Mouse (Mus musculus): ENCODE results near the gene Nfib.

Gene Nfib

DNA sequence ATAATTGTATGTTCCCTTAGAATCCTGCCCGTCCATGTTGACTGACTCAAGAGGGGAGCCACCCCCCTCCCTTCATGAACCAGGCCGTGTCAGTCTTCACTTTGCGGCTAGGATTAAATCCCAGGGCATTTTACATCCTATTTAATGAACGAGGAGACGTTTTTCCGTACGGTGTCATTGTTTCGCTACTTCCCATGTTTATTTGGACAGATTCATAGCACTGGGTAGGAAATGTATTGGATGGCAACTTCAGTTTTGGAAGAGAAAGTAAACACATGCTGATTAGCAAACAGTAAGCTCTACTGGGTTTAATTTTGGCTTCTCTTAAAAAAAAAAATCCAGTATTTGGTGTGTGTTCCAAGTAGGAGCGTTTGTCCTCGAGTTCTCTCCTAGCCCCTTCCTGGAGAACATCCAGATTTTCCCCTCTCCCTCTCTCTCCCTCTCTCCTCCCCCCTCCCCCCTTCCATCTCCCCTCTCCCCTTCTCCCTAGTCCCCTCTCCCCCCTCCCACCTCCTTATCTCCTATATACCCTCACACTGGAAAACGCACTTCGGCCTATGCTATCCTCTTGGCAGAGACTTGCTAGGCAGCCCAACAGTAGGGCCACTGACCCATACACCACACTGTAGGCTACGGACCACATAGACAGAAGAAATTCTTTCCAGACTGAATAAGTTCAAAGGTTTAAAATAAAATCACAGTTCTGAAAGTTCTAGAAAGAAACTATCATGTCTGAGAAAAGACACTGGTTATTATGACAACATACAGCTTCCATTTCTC, 271.4 kb downstream of the Nfib start:
- in situ Hi-C loops (cut with MboI, MseI), result no loop called here

GRCm38 (mm10) chr4:82431831-82432230, 273.7 kb downstream of the Nfib start:
- in situ Hi-C loops (cut with MboI, MseI), result no loop called here

- in situ Hi-C loops (cut with MboI, MseI), result no loop called here
Observed at GRCm38 (mm10) chr4:82430802-82431201, 274.7 kb downstream of the Nfib start.

GRCm38 (mm10) chr4:82426224-82426623, 279.3 kb downstream of the Nfib start:
- in situ Hi-C loops (cut with MboI, MseI), result no loop called here

DNA sequence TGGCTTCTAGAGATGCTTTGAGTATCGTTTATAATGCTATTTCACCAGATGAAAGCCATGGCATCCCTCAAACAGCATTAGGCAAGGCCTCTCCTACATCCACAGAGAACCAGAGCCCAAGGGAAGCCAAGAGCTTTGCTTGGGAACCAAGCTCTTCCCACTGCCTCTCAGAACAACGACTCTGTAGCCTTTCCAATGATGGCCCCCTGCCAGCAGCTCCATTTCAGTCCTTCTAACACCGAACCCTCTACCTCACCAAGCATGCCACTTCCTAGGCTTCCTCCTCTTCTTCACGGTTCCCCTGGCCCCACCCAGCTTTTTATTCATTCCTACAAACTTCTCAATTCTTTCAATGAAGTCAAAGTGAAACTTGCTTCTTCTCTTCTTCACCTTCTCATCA, 287.3 kb downstream of the Nfib start:
- in situ Hi-C loops (cut with MboI, MseI), result loop anchor here (5.0 kb wide), 1 partner anchor 456 kb away; no protein-coding TSS in a partner anchor

- in situ Hi-C loops (cut with MboI, MseI), result loop anchor here (5.0 kb wide), 1 partner anchor 454 kb away; no protein-coding TSS in a partner anchor
Observed at GRCm38 (mm10) chr4:82415817-82416216, 289.7 kb downstream of the Nfib start.

GRCm38 (mm10) chr4:82412651-82413050, 292.9 kb downstream of the Nfib start:
- in situ Hi-C loops (cut with MboI, MseI), result no loop called here

GRCm38 (mm10) chr4:82411965-82412364, 293.6 kb downstream of the Nfib start:
- in situ Hi-C loops (cut with MboI, MseI), result no loop called here

GRCm38 (mm10) chr4:82408463-82409404, 296.8 kb downstream of the Nfib start:
- in situ Hi-C loops (cut with MboI, MseI), result no loop called here

GRCm38 (mm10) chr4:82406511-82406910, 299.0 kb downstream of the Nfib start:
- in situ Hi-C loops (cut with MboI, MseI), result no loop called here

DNA sequence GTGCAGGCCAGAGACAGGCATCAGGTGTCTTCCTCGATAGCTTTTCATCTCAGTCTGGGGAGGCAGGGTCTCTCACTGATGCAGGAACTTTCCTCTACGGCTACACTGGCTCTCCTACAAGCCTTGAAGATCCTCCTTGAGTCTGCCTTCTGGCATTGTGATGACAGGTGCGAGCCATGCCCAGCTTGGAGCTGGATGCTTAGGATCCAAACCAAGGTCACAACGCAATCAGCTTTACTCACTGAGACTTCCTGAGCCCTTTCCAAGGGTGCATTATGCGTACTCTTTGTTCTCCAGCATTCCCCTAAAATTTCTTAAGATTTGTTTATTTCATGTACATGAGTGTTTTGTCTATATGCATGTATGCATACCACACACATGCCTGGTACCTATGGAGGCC, 299.8 kb downstream of the Nfib start:
- in situ Hi-C loops (cut with MboI, MseI), result no loop called here

- in situ Hi-C loops (cut with MboI, MseI), result no loop called here
Observed at GRCm38 (mm10) chr4:82403975-82404651, 301.4 kb downstream of the Nfib start.

GRCm38 (mm10) chr4:82402666-82403065, 302.9 kb downstream of the Nfib start:
- in situ Hi-C loops (cut with MboI, MseI), result no loop called here

- in situ Hi-C loops (cut with MboI, MseI), result no loop called here
Observed at GRCm38 (mm10) chr4:82401450-82402061, 304.0 kb downstream of the Nfib start.

GRCm38 (mm10) chr4:82400536-82400935, 305.0 kb downstream of the Nfib start:
- in situ Hi-C loops (cut with MboI, MseI), result no loop called here

GRCm38 (mm10) chr4:82399406-82400380, 305.9 kb downstream of the Nfib start:
- in situ Hi-C loops (cut with MboI, MseI), result no loop called here

- in situ Hi-C loops (cut with MboI, MseI), result no loop called here
Observed at GRCm38 (mm10) chr4:82398282-82398681, 307.3 kb downstream of the Nfib start.

DNA sequence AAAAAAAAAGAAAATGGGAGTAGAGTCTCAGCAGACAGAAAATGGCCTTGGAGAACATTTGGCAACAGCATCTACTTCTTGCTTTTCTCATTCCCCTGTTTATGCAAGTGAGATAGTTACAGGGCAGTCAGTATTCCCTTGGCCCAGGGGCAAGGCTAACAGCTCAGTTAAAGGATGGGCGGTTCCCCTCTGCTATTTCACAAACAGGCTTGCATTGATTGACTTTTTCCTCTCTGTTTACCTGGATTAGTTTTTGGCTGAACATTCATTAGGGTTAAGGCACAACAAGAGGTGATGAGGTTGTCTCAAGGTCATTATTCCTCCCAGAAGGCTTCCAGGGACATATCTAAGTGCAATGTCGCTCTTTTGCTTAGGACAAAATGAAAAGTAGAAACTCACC, 308.7 kb downstream of the Nfib start:
- in situ Hi-C loops (cut with MboI, MseI), result no loop called here

DNA sequence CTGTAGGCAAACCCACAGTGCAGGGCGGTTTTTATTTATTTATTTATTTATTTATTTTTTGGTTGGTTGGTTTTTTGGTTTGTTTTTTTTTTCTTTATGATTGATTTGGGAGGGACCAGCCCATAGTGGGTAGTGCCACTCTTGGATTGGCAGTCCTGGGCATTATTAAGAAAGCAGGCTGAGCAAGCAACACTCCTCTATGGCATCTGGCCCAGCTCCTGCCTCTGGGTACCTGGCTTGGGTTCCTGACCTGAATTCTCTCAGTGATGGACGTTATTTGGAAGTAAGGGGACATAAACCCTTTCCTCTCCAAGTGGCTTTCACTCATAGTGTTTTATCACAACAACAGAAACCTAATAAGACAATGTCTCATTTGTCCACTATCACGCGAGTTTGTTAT, 309.5 kb downstream of the Nfib start:
- in situ Hi-C loops (cut with MboI, MseI), result no loop called here

GRCm38 (mm10) chr4:82394346-82394745, 311.2 kb downstream of the Nfib start:
- in situ Hi-C loops (cut with MboI, MseI), result no loop called here
